Mouse (Mus musculus) ZHBTc4 (cell line): ENCODE data around the gene Sub1.

Experiments
- DNase-seq: peaks from one replicate; pipeline ENCODE4 v3.0.0-alpha.2; 2011; ENCODE audit warnings: low read depth, low spot score

Sub1 gene

GRCm38 (mm10) chr15:11966367-11966766, 30.4 kb downstream of the Sub1 start:
- no peak for DNase-seq

- DNase-seq = no peak
These were observed 31.5 kb downstream of the Sub1 start for GRCm38 (mm10) chr15:11965201-11965845.

- DNase-seq = no peak
These were observed 32.8 kb downstream of the Sub1 start for GRCm38 (mm10) chr15:11963791-11964525.

DNA sequence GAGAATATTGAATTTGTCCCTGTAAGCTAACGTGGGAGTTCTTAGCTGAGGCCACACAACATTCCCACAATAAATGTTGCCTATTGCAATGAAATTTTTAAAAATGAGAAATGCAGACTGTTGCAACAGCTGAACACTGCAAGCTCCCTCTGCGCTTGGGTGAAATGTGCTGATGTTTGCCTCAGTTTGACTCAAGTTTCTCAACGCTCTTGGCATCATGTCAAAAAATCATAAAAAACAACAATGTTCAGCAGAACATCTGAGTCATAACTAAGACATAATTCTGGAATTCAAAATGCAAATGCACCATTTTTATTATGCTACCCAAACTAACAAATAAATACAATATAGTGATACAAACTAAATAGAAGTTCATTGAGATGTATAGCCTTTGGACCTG, 37.1 kb downstream of the Sub1 start:
- no peak for DNase-seq

DNA sequence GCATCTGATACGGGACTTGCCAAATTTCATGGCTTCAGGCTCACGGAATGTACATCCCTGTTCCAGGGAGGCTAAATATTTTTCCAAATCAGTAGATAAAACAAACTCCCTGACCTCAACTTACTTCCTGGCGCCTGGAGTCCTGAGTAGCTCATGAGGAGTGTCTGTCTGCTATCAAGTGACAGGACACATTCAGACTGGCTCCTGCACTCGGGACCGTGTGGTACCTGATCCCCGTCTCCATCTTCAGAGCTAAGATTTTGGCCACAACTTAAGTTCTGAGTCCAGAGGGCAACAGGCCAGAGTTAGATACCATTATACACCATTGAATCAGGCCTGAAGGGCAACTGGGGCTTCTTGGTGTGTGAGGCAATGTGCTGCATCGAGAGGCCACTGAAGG, 40.7 kb downstream of the Sub1 start:
- DNase-seq = no peak

GRCm38 (mm10) chr15:11954190-11954589, 42.6 kb downstream of the Sub1 start:
- DNase-seq = no peak

DNA sequence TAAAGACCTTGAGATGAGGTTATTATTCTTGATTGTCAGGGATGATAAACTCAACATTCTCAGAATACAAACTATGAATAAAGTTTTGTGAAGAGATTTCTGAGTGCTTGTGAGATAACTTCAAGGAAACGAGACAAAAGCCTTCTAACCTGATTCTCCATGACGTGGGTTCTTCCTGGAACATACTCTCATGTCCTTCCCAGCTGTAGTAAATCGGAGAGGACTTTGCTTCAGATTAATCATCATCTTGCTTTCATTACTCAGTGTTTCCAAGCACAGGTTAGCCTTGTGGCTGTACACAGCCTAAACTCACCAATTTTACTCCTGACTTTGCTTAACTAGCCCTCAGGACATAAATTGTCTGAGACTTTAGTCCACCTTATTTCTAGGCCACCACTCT, 44.6 kb downstream of the Sub1 start:
- DNase-seq = no peak

GRCm38 (mm10) chr15:11951181-11951580, 45.6 kb downstream of the Sub1 start:
- no peak for DNase-seq

DNA sequence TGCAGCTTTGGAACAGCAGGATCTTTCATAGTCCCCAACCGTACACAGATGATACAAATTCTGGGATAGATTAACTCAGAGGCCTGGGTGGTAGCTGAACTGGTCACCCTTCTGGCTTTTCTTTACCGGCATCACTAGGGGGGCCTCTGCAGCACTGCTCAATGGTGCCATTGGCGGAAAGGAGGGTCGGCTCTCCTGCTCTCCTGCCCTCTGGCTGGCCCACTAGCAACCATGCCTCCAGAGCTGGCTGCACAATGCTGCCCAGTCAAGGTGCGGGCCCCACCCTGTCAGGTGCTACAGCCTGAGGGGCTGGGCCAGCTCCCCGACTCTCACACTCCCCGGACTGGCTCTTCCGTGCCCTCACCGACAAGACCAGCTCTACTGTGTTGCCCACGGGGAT, 46.6 kb downstream of the Sub1 start:
- no peak for DNase-seq

- no peak for DNase-seq
These were observed 47.3 kb downstream of the Sub1 start for GRCm38 (mm10) chr15:11949490-11949889.

DNA sequence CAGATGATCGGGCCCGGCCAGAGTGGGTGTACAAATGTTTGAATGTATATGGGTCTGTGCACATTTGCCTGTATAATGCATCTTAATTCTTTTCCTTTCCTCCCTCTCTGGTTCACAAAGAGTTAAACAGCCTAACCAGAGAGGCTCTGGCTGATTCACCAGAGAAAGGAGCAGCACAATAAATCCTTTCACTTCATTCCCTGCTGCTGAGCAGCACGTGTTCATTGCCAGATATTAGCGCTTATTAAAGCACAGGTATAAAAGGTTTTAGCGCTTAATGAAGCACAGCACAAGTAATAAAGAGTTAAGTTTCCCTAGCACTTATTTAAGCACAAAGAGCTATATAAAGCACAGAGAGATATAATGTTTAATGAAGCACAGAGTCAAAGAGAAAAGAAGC, 55.9 kb downstream of the Sub1 start:
- no peak for DNase-seq
